Mouse (Mus musculus) limb, embryonic 13.5 days (tissue): Measurements from ENCODE around the gene Nav2. TPM values are rescaled to one million over a fixed set of nuclear protein-coding genes. Genes with fewer than 3 reads are reported as not detected.

Source experiments
- ATAC-seq: fragments of 200-750 bp; cut with Nextera tagmentation; 2 replicates; pipeline ENCODE4 v1.8.0; 2017; ENCODE audit warnings: low read depth, moderate number of reproducible peaks, moderate TSS enrichment; ENCODE audit not compliant: low FRiP score
- H3K27ac ChIP-seq: fragments of 300-500 bp; sonication (generic); 2 replicates; pipeline ENCODE4 v1.5.1; 2015; ENCODE audit warnings: inconsistent platforms, mild to moderate bottlenecking, moderate library complexity
- H3K27me3 ChIP-seq: fragments of 300-500 bp; sonication (generic); 2 replicates; pipeline ENCODE4 v1.6.1; 2015; ENCODE audit warnings: mild to moderate bottlenecking, inconsistent platforms
- H3K36me3 ChIP-seq: fragments of 300-500 bp; sonication (generic); 2 replicates; pipeline ENCODE4 v1.6.1; 2015; ENCODE audit warnings: inconsistent platforms, mild to moderate bottlenecking, moderate library complexity
- H3K4me1 ChIP-seq: fragments of 300-500 bp; sonication (generic); 2 replicates; pipeline ENCODE4 v1.6.1; 2015; ENCODE audit warnings: inconsistent platforms
- H3K4me2 ChIP-seq: fragments of 300-500 bp; sonication (generic); replicated peaks from 2 replicates; pipeline ENCODE4 v1.6.1; 2015; ENCODE audit warnings: inconsistent platforms, mild to moderate bottlenecking, moderate library complexity
- H3K4me3 ChIP-seq: fragments of 300-500 bp; sonication (generic); 2 replicates; pipeline ENCODE4 v1.5.1; 2015; ENCODE audit warnings: moderate library complexity, mild to moderate bottlenecking, inconsistent platforms
- H3K9ac ChIP-seq: fragments of 300-500 bp; sonication (generic); 2 replicates; pipeline ENCODE4 v1.6.1; 2015; ENCODE audit warnings: mild to moderate bottlenecking, inconsistent platforms
- H3K9me3 ChIP-seq: fragments of 300-500 bp; sonication (generic); 2 replicates; pipeline ENCODE4 v1.6.1; 2016; ENCODE audit warnings: inconsistent platforms
- WGBS: fragments of 180-500 bp; shearing (Covaris S2); methylation state at CpG from one replicate; pipeline ENCODE4 v1.1.7; 2015; 5-methylcytosine and 5-hydroxymethylcytosine counted together
- polyA plus RNA-seq: library from polyadenylated mRNA; unstranded; fragments of >200 nt; fragmentation: Nextera tagmentation; extraction: Ambion mirVana; gene quantifications from 2 replicates; pipeline ENCODE4 v1.2.1, GENCODE M21; 2015

Nav2 gene
- polyA plus RNA-seq, 1 experiment from 2014 or later = 17.4 TPM

- 61% methylated on average over 2 of the region's 2 CpGs for WGBS
These were observed 479.6 kb downstream of the Nav2 start for GRCm38 (mm10) chr7:49388137-49388536.

GRCm38 (mm10) chr7:49390312-49390711, 481.8 kb downstream of the Nav2 start:
- Histone ChIP-seq H3K9me3 (peaks cover 5% of the 10 kb centered on the region; the same call in 1 of the 2 replicates), H3K9ac (no peak overlapping the region), H3K27me3 (no peaks in the 10 kb centered on the region), H3K4me3 (no peak overlapping the region), H3K27ac (no peak overlapping the region), H3K4me1 (peaks cover 36% of the 10 kb centered on the region), H3K4me2 (no peak overlapping the region), H3K36me3 (no peaks in the 10 kb centered on the region)
- 87% methylated on average over 3 of the region's 3 CpGs for WGBS
- no peak for ATAC-seq

More at GRCm38 (mm10) chr7:49388137-49388536, 479.6 kb downstream of the Nav2 start:
- Histone ChIP-seq H3K4me3 (no peak overlapping the region), H3K9ac (no peak overlapping the region), H3K4me1 (peaks cover 37% of the 10 kb centered on the region), H3K36me3 (no peaks in the 10 kb centered on the region), H3K9me3 (no peaks in the 10 kb centered on the region), H3K27me3 (no peaks in the 10 kb centered on the region), H3K4me2 (no peak overlapping the region), H3K27ac (no peak overlapping the region)
- no peak for ATAC-seq

- Histone ChIP-seq H3K36me3 (no peaks in the 10 kb centered on the region), H3K4me3 (no peak overlapping the region), H3K4me2 (no peak overlapping the region), H3K27me3 (no peaks in the 10 kb centered on the region), H3K4me1 (peaks cover 36% of the 10 kb centered on the region), H3K9me3 (peaks cover 5% of the 10 kb centered on the region; the same call in 1 of the 2 replicates), H3K9ac (no peak overlapping the region), H3K27ac (no peak overlapping the region; the same call in 1 of the 2 replicates)
- 85% methylated on average over 9 of the region's 9 CpGs for WGBS
- ATAC-seq = no peak
These were observed 482.3 kb downstream of the Nav2 start for GRCm38 (mm10) chr7:49390829-49391228.

GRCm38 (mm10) chr7:49392180-49392579, 483.7 kb downstream of the Nav2 start:
- Histone ChIP-seq H3K9ac (no peak overlapping the region), H3K4me1 (peaks cover 46% of the 10 kb centered on the region), H3K27me3 (no peaks in the 10 kb centered on the region), H3K36me3 (no peaks in the 10 kb centered on the region), H3K9me3 (peaks cover 5% of the 10 kb centered on the region; the same call in 1 of the 2 replicates), H3K4me2 (no peak overlapping the region), H3K27ac (no peak overlapping the region), H3K4me3 (no peak overlapping the region)
- WGBS = 73% methylated on average over 3 of the region's 3 CpGs
- ATAC-seq = no peak

GRCm38 (mm10) chr7:49392834-49393233, 484.3 kb downstream of the Nav2 start:
- Histone ChIP-seq H3K9me3 (peaks cover 5% of the 10 kb centered on the region; the same call in 1 of the 2 replicates), H3K27me3 (no peaks in the 10 kb centered on the region), H3K4me2 (0 out of 2 replicates have a peak overlapping the region, but pooled peaks have one; percentile 2), H3K9ac (no peak overlapping the region), H3K36me3 (no peaks in the 10 kb centered on the region), H3K4me3 (no peak overlapping the region), H3K27ac (peak overlapping the region; percentile 52; the same call in 1 of the 2 replicates), H3K4me1 (peaks cover 46% of the 10 kb centered on the region)
- no peak for ATAC-seq
- WGBS = 26% methylated on average over 3 of the region's 3 CpGs

- peaks cover 52% of the 10 kb centered on the region for H3K4me1 ChIP-seq
- no peak for ATAC-seq
- no peak overlapping the region for H3K9ac ChIP-seq
- WGBS = 82% methylated on average over 7 of the region's 7 CpGs
- H3K27ac ChIP-seq = peak overlapping the region; percentile 63; the same call in 1 of the 2 replicates
- H3K36me3 ChIP-seq = no peaks in the 10 kb centered on the region
- H3K27me3 ChIP-seq = no peaks in the 10 kb centered on the region
- H3K9me3 ChIP-seq = peaks cover 5% of the 10 kb centered on the region; the same call in 1 of the 2 replicates
- no peak overlapping the region for H3K4me3 ChIP-seq
- no peak overlapping the region for H3K4me2 ChIP-seq
These were observed 485.3 kb downstream of the Nav2 start for GRCm38 (mm10) chr7:49393857-49394256.

- Histone ChIP-seq H3K9ac (no peak overlapping the region), H3K4me1 (peaks cover 67% of the 10 kb centered on the region), H3K4me2 (no peak overlapping the region), H3K9me3 (peaks cover 5% of the 10 kb centered on the region; the same call in 1 of the 2 replicates), H3K27ac (peak overlapping the region; percentile 61; the same call in 1 of the 2 replicates), H3K27me3 (no peaks in the 10 kb centered on the region), H3K36me3 (no peaks in the 10 kb centered on the region), H3K4me3 (no peak overlapping the region)
- WGBS = 69% methylated on average over 1 of the region's 1 CpGs
- no peak for ATAC-seq
These were observed 487.7 kb downstream of the Nav2 start for GRCm38 (mm10) chr7:49396202-49396601.

- H3K27ac ChIP-seq = peak overlapping the region; percentile 65; the same call in 1 of the 2 replicates
- peaks cover 5% of the 10 kb centered on the region; the same call in 1 of the 2 replicates for H3K9me3 ChIP-seq
- no peaks in the 10 kb centered on the region for H3K27me3 ChIP-seq
- H3K36me3 ChIP-seq = no peaks in the 10 kb centered on the region
- H3K4me1 ChIP-seq = peaks cover 59% of the 10 kb centered on the region
- WGBS = 63% methylated on average over 17 of the region's 17 CpGs
- peak overlapping the region; percentile 25; the same call in 1 of the 2 replicates for H3K9ac ChIP-seq
- H3K4me3 ChIP-seq = no peak overlapping the region
- H3K4me2 ChIP-seq = no peak overlapping the region
- ATAC-seq = no peak
These were observed 489.0 kb downstream of the Nav2 start for GRCm38 (mm10) chr7:49397441-49398003.

- H3K4me3 ChIP-seq = no peak overlapping the region
- peaks cover 5% of the 10 kb centered on the region; the same call in 1 of the 2 replicates for H3K9me3 ChIP-seq
- no peak overlapping the region for H3K4me2 ChIP-seq
- ATAC-seq = no peak
- H3K9ac ChIP-seq = no peak overlapping the region
- peaks cover 53% of the 10 kb centered on the region for H3K4me1 ChIP-seq
- no peaks in the 10 kb centered on the region for H3K36me3 ChIP-seq
- WGBS = 52% methylated on average over 7 of the region's 7 CpGs
- no peak overlapping the region for H3K27ac ChIP-seq
- H3K27me3 ChIP-seq = no peaks in the 10 kb centered on the region
These were observed 489.6 kb downstream of the Nav2 start for GRCm38 (mm10) chr7:49398020-49398516.

GRCm38 (mm10) chr7:49399314-49399713, 490.8 kb downstream of the Nav2 start:
- Histone ChIP-seq H3K36me3 (no peaks in the 10 kb centered on the region), H3K9me3 (peaks cover 5% of the 10 kb centered on the region; the same call in 1 of the 2 replicates), H3K4me3 (no peak overlapping the region), H3K27me3 (no peaks in the 10 kb centered on the region), H3K4me1 (peaks cover 42% of the 10 kb centered on the region), H3K4me2 (no peak overlapping the region), H3K9ac (0 out of 2 replicates have a peak overlapping the region, but pooled peaks have one; percentile 36), H3K27ac (no peak overlapping the region)
- ATAC-seq = peak; percentile 33; the same call in 1 of the 2 replicates
- 43% methylated on average over 2 of the region's 2 CpGs for WGBS

GRCm38 (mm10) chr7:49400463-49400862, 491.9 kb downstream of the Nav2 start:
- no peak overlapping the region for H3K4me2 ChIP-seq
- WGBS = 81% methylated on average over 19 of the region's 19 CpGs
- H3K4me3 ChIP-seq = no peak overlapping the region
- no peak overlapping the region for H3K27ac ChIP-seq
- H3K4me1 ChIP-seq = peaks cover 42% of the 10 kb centered on the region
- H3K36me3 ChIP-seq = no peaks in the 10 kb centered on the region
- H3K9me3 ChIP-seq = no peaks in the 10 kb centered on the region
- no peak overlapping the region for H3K9ac ChIP-seq
- 0 out of 2 replicates have a peak, but pooled peaks have one; percentile 34 for ATAC-seq
- H3K27me3 ChIP-seq = no peaks in the 10 kb centered on the region

- Histone ChIP-seq H3K4me3 (no peak overlapping the region), H3K27me3 (no peaks in the 10 kb centered on the region), H3K4me1 (peaks cover 32% of the 10 kb centered on the region), H3K9me3 (no peaks in the 10 kb centered on the region), H3K36me3 (no peaks in the 10 kb centered on the region), H3K27ac (no peak overlapping the region), H3K4me2 (no peak overlapping the region), H3K9ac (no peak overlapping the region)
- WGBS = 91% methylated on average over 5 of the region's 5 CpGs
- no peak for ATAC-seq
These were observed 494.0 kb downstream of the Nav2 start for GRCm38 (mm10) chr7:49402526-49402925.
